Mouse (Mus musculus) splenic B cell, adult 2 months (primary cell): ENCODE measurements around the gene Fam32a.

Source experiments
- DNase-seq: peaks from one replicate; pipeline ENCODE4 v3.0.0-alpha.2; 2011; ENCODE audit warnings: low read depth, low spot score
- H3K27me3 ChIP-seq: 2 replicates; pipeline ENCODE4 v1.6.1; 2012; ENCODE audit warnings: mild to moderate bottlenecking, low read length, moderate library complexity, mixed read lengths; ENCODE audit not compliant: control insufficient read depth, poor library complexity, insufficient read depth, severe bottlenecking
- H3K36me3 ChIP-seq: 2 replicates; pipeline ENCODE4 v1.6.1; 2012; ENCODE audit warnings: mild to moderate bottlenecking, low read length, moderate library complexity, mixed read lengths; ENCODE audit not compliant: control insufficient read depth, poor library complexity, insufficient read depth, severe bottlenecking

Fam32a gene

DNA sequence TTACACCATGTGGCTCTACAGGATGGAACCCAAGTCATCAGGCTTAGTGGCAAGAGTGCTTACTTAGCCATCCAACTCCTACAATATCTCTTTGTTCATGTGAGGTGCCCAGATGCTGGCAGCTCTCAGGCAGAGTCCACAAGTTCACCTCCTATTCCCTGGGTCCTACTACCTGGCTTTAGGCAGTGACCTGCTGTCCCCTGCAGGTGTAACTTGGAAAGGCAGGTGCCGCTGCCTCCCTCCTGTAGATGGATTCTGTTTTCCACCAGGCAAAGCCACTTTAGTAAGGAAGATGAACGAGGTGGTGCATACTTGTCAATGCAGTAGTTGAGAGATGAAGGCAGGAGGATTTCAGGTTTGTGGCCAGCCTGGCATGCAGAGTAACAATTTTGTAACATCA lies 4.5 kb upstream of the Fam32a start:
- peak; percentile 71 for DNase-seq
- H3K36me3 ChIP-seq = no peaks in the 10 kb centered on the region
- H3K27me3 ChIP-seq = no peaks in the 10 kb centered on the region

- peak; percentile 73 for DNase-seq
- no peaks in the 10 kb centered on the region for H3K27me3 ChIP-seq
- H3K36me3 ChIP-seq = no peaks in the 10 kb centered on the region
These were observed 3.7 kb upstream of the Fam32a start for GRCm38 (mm10) chr8:72215871-72216270.

GRCm38 (mm10) chr8:72218781-72219540 lies 569 bp upstream of the Fam32a start:
- DNase-seq = no peak
- Histone ChIP-seq H3K27me3 (no peaks in the 10 kb centered on the region), H3K36me3 (no peaks in the 10 kb centered on the region; the same call in 1 of the 2 replicates)

- no peaks in the 10 kb centered on the region; the same call in 1 of the 2 replicates for H3K36me3 ChIP-seq
- H3K27me3 ChIP-seq = no peaks in the 10 kb centered on the region
- no peak for DNase-seq
These were observed 1.2 kb downstream of the Fam32a start for GRCm38 (mm10) chr8:72220758-72221157.

GRCm38 (mm10) chr8:72222656-72223055 lies 3.1 kb downstream of the Fam32a start:
- no peaks in the 10 kb centered on the region for H3K27me3 ChIP-seq

DNA sequence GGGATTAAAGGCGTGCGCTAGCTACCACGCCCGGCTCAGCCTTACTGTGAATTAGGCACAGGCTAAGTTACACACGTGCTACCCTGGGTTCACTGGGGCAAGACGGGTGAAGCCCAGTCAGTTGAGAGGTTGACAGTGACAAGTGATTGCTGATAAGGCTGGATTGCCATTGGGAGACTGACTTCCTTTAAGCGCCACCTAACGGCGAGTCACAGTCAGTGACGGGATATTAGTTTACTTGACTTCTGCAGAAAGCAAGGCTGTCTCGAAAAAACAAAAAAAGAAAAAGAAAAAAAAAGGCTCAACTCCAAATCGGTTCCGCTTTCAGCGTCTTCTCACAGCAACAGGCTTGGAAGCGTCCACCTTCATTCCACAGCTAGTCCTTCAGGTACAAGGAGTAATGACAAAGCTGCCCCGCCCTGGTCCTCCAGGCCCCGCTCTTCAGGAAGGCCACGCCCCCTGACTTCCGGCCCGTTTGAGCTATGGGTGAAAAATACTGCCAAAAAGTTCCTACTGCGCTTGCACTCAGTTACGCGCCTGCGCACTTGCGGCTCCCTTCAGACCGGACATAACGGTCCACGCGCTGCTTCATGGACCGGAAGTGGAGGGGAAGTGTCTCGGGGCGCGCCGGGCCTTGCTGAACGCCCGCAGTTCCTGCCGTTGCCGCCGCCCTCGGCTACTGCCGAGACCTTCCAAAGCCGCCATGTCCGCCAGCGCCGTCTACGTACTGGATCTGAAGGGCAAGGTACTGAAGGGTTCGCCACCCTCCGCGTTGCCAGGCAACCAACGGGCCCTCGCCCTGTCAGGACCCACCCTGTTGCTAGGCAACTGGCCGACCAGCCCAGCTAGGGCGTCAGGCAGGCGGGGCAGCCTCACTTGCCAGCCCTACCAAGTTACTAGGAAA lies 20.2 kb downstream of the Fam32a start, which contains the start of gene Ap1m1:
Gene Ap1m1, plus strand, starts transcription at position 520 of the 904 bp plus-strand sequence.
- DNase-seq = peak; percentile 99
- no peaks in the 10 kb centered on the region for H3K27me3 ChIP-seq
- peaks cover 2% of the 10 kb centered on the region; the same call in 1 of the 2 replicates for H3K36me3 ChIP-seq

More at GRCm38 (mm10) chr8:72222656-72223055, 3.1 kb downstream of the Fam32a start:
- no peak for DNase-seq
- no peaks in the 10 kb centered on the region; the same call in 1 of the 2 replicates for H3K36me3 ChIP-seq

DNA sequence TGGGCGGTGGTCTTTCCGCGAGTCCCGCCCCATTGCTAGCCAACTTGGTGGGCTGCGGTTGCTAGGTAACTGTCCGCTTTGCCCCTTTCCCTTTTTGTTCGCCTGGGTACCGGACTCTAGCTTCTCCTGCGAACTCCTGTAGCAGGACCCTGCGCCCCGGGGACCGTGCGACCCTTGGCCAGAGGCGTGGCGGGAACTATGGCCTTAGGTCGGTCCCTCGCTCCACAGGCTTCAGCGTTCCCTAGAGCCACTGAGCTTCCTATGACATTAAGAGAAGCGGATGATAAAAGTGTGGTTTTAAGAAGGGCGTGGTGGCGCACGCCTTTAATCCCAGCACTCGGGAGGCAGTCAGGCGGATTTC lies 20.9 kb downstream of the Fam32a start:
- DNase-seq = no peak
- no peaks in the 10 kb centered on the region for H3K27me3 ChIP-seq
- H3K36me3 ChIP-seq = peaks cover 2% of the 10 kb centered on the region; the same call in 1 of the 2 replicates

GRCm38 (mm10) chr8:72240951-72241350 lies 21.4 kb downstream of the Fam32a start:
- no peaks in the 10 kb centered on the region for H3K27me3 ChIP-seq
- no peak for DNase-seq
- peaks cover 2% of the 10 kb centered on the region; the same call in 1 of the 2 replicates for H3K36me3 ChIP-seq

DNA sequence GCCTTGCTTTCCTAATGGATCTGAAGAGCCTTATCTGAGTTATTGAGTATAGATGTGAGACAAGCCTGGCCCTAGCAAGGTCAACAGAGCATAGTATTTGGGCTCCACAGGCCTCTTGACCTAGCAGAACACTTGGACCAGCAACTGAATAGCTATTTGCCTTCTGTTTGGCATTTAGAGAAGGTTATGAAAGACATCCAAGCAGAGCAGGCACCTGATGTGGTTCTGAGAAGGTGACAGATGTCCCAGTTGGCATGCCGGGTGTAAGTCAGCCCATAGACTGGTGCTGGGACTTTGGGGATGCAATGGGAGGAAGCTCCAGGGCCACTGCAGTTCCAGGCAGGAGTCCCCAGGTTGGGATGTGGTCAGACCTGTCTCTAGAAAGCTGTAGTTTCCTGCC lies 22.7 kb downstream of the Fam32a start:
- no peaks in the 10 kb centered on the region for H3K27me3 ChIP-seq
- peaks cover 2% of the 10 kb centered on the region; the same call in 1 of the 2 replicates for H3K36me3 ChIP-seq
- DNase-seq = no peak

DNA sequence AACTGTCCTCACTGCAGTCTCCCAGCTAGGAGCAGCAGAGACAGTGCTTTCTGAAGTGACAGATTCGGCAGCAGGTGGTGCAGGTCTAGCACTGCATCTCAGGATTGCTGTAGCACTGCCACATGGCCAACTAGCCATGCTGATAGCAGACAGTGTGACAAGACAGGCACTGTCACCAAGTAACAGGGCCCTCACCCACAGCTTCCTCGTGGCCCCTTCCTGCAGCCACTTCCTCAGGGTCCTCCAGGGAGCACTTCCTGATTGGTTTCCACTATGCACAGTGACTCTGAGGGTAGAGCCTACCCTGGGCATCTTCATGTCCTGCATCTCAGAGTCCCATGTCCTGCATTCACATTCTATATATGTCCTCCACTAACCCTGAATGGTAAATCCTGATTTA lies 25.1 kb downstream of the Fam32a start:
- Histone ChIP-seq H3K36me3 (peaks cover 4% of the 10 kb centered on the region), H3K27me3 (no peaks in the 10 kb centered on the region)
- DNase-seq = no peak

- peak; percentile 69 for DNase-seq
- Histone ChIP-seq H3K27me3 (no peaks in the 10 kb centered on the region), H3K36me3 (peaks cover 6% of the 10 kb centered on the region; the same call in 1 of the 2 replicates)
These were observed 37.8 kb downstream of the Fam32a start for GRCm38 (mm10) chr8:72257171-72257901.

GRCm38 (mm10) chr8:72257902-72258238 lies 38.3 kb downstream of the Fam32a start:
- no peaks in the 10 kb centered on the region for H3K27me3 ChIP-seq
- DNase-seq = no peak

DNA sequence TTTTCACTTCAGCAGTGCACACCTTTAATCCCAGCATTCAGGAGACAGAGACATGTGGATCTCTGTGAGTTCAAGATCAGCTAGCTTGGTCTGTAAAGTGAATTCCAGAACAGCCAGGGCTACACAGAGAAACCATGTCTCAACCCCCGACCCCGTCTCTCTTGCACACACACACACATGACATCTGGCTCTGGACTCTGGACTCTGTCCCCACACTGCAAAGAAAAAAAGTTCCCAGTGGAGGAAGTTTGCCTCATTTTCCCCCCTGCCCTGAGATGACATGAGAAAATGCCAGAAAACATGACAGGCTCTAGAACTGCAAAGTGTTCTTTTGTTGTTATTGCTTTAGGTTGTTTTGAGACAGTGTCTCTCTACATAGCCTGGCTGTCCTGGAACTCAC lies 40.3 kb downstream of the Fam32a start:
- Histone ChIP-seq H3K36me3 (peaks cover 4% of the 10 kb centered on the region; the same call in 1 of the 2 replicates), H3K27me3 (no peaks in the 10 kb centered on the region)
- DNase-seq = no peak

More at GRCm38 (mm10) chr8:72257902-72258238, 38.3 kb downstream of the Fam32a start:
- peaks cover 6% of the 10 kb centered on the region; the same call in 1 of the 2 replicates for H3K36me3 ChIP-seq

GRCm38 (mm10) chr8:72260585-72260984 lies 41.1 kb downstream of the Fam32a start:
- Histone ChIP-seq H3K36me3 (peaks cover 2% of the 10 kb centered on the region; the same call in 1 of the 2 replicates), H3K27me3 (no peaks in the 10 kb centered on the region)
- peak; percentile 50 for DNase-seq
